Mouse (Mus musculus) CH12.LX (cell line): ENCODE data around the gene Aqp6. TPM values are rescaled to one million over a fixed set of nuclear protein-coding genes. Genes with fewer than 3 reads are reported as not detected.

ENCODE experiments used
- DNase-seq: peaks from one replicate; pipeline ENCODE4 v3.0.0-alpha.2; 2013; ENCODE audit errors: extremely low read depth
- H3K27ac ChIP-seq: 2 replicates; pipeline ENCODE4 v1.5.1; 2012; ENCODE audit warnings: low read depth, mild to moderate bottlenecking, control low read depth, moderate library complexity; ENCODE audit not compliant: insufficient read depth
- H3K27me3 ChIP-seq: replicated peaks from 2 replicates; pipeline ENCODE3; 2012; ENCODE audit warnings: inconsistent platforms
- H3K36me3 ChIP-seq, 2 experiments: replicated peaks in 1 of 2; 2 replicates each; pipeline versions ENCODE3 to v1.6.1; 2012; ENCODE audit warnings: inconsistent platforms in 1 of 2, low read length in 1 of 2, mild to moderate bottlenecking in 1 of 2, mixed read lengths in 1 of 2, moderate library complexity in 1 of 2; ENCODE audit not compliant: control insufficient read depth in 1 of 2, insufficient read depth in 1 of 2
- H3K4me1 ChIP-seq, 2 experiments: 2 replicates each; pipeline ENCODE4 v1.6.1; 2012; ENCODE audit warnings: inconsistent platforms in 1 of 2, moderate library complexity in 1 of 2; ENCODE audit not compliant: insufficient read depth in 2 of 2, control insufficient read depth in 1 of 2
- H3K4me2 ChIP-seq: 2 replicates; pipeline ENCODE4 v1.6.1; 2012; ENCODE audit warnings: low read depth, mild to moderate bottlenecking, control low read depth; ENCODE audit not compliant: poor library complexity, insufficient read depth, severe bottlenecking
- H3K4me3 ChIP-seq, 3 experiments: fragments of 150-350 bp in 1 of 3; sonication (generic) in 1 of 3; replicated peaks in 1 of 3; 2 replicates each; pipeline versions ENCODE3 to v1.5.1; 2011 to 2012; ENCODE audit warnings: low read depth in 2 of 3, low read length in 2 of 3, mild to moderate bottlenecking in 2 of 3, moderate library complexity in 2 of 3, control low read depth in 1 of 3, improper control_type of control experiment in 1 of 3, inconsistent platforms in 1 of 3, mixed read lengths in 1 of 3; ENCODE audit not compliant: poor library complexity in 1 of 3
- H3K79me2 ChIP-seq: replicated peaks from 2 replicates; pipeline ENCODE4 v1.6.1; 2012; ENCODE audit warnings: mild to moderate bottlenecking, moderate library complexity; ENCODE audit not compliant: control insufficient read depth, poor library complexity, insufficient read depth, severe bottlenecking; ENCODE audit errors: extremely low read depth
- H3K9ac ChIP-seq: 2 replicates; pipeline ENCODE4 v1.6.1; 2012; ENCODE audit warnings: low read depth, mild to moderate bottlenecking, control low read depth, moderate library complexity; ENCODE audit not compliant: insufficient read depth
- H3K9me3 ChIP-seq: replicated peaks from 2 replicates; pipeline ENCODE3; 2012; ENCODE audit warnings: low read length, inconsistent platforms, mixed read lengths
- BHLHE40 ChIP-seq: IDR thresholded peaks from 2 replicates; pipeline ENCODE4 v1.6.1; 2011; ENCODE audit warnings: mild to moderate bottlenecking, low read depth, low read length, improper control_type of control experiment
- CHD1 ChIP-seq: IDR thresholded peaks from 2 replicates; pipeline ENCODE4 v1.6.1; 2012; ENCODE audit warnings: low read depth, low read length, improper control_type of control experiment, inconsistent platforms
- E2F4 ChIP-seq: IDR thresholded peaks from 2 replicates; pipeline ENCODE4 v1.6.1; 2011; ENCODE audit warnings: low read depth, low read length, improper control_type of control experiment; ENCODE audit not compliant: insufficient replicate concordance
- EP300 ChIP-seq: IDR thresholded peaks from 2 replicates; pipeline ENCODE4 v1.6.1; 2011; ENCODE audit warnings: low read length, improper control_type of control experiment
- GABPA ChIP-seq: IDR thresholded peaks from 2 replicates; pipeline ENCODE4 v1.6.1; 2012; ENCODE audit warnings: low read depth, low read length, improper control_type of control experiment, inconsistent platforms; ENCODE audit not compliant: insufficient replicate concordance
- HCFC1 ChIP-seq: IDR thresholded peaks from 2 replicates; pipeline ENCODE4 v1.6.1; 2012; ENCODE audit warnings: low read depth, mild to moderate bottlenecking, inconsistent platforms, low read length, improper control_type of control experiment
- IRF4 ChIP-seq: IDR thresholded peaks from 2 replicates; pipeline ENCODE4 v1.6.1; 2014; ENCODE audit warnings: low read depth, mild to moderate bottlenecking, inconsistent platforms, low read length, improper control_type of control experiment
- JUN ChIP-seq: IDR thresholded peaks from 2 replicates; pipeline ENCODE4 v1.6.1; 2011; ENCODE audit warnings: low read depth, mild to moderate bottlenecking, low read length, improper control_type of control experiment, moderate library complexity; ENCODE audit not compliant: insufficient read depth
- JUND ChIP-seq: conservative IDR thresholded peaks from 2 replicates; pipeline ENCODE4 v1.6.1; 2011; ENCODE audit warnings: low read depth, low read length, improper control_type of control experiment
- MAFK ChIP-seq: IDR thresholded peaks from 2 replicates; pipeline ENCODE4 v1.6.1; 2011; ENCODE audit warnings: low read length, improper control_type of control experiment; ENCODE audit not compliant: insufficient replicate concordance
- MAX ChIP-seq: IDR thresholded peaks from 2 replicates; pipeline ENCODE4 v1.6.1; 2011; ENCODE audit warnings: low read length, improper control_type of control experiment
- MAZ ChIP-seq: IDR thresholded peaks from 2 replicates; pipeline ENCODE4 v1.6.1; 2012; ENCODE audit warnings: low read depth, mild to moderate bottlenecking, inconsistent platforms, low read length, improper control_type of control experiment, moderate library complexity
- MEF2A ChIP-seq: IDR thresholded peaks from 2 replicates; pipeline ENCODE4 v1.6.1; 2014; ENCODE audit warnings: low read depth, mild to moderate bottlenecking, inconsistent platforms, low read length, improper control_type of control experiment, borderline replicate concordance
- MXI1 ChIP-seq: IDR thresholded peaks from 2 replicates; pipeline ENCODE4 v1.6.1; 2011; ENCODE audit warnings: mild to moderate bottlenecking, low read depth, low read length, improper control_type of control experiment
- MYC ChIP-seq: IDR thresholded peaks from 2 replicates; pipeline ENCODE4 v1.6.1; 2011; ENCODE audit warnings: low read depth, mild to moderate bottlenecking, improper control_type of control experiment, low read length
- NRF1 ChIP-seq: IDR thresholded peaks from 2 replicates; pipeline ENCODE4 v1.6.1; 2014; ENCODE audit warnings: low read depth, mild to moderate bottlenecking, inconsistent platforms, low read length, improper control_type of control experiment, moderate library complexity
- PAX5 ChIP-seq: IDR thresholded peaks from 2 replicates; pipeline ENCODE4 v1.6.1; 2012; ENCODE audit warnings: low read length, inconsistent platforms, mixed read lengths
- POLR2AphosphoS2 ChIP-seq: IDR thresholded peaks from 2 replicates; pipeline ENCODE4 v1.6.1; 2011; ENCODE audit warnings: low read depth, low read length, improper control_type of control experiment
- RCOR1 ChIP-seq: conservative IDR thresholded peaks from 2 replicates; pipeline ENCODE4 v1.6.1; 2012; ENCODE audit warnings: low read depth, mild to moderate bottlenecking, inconsistent platforms, low read length, improper control_type of control experiment
- SIN3A ChIP-seq: IDR thresholded peaks from 2 replicates; pipeline ENCODE4 v1.6.1; 2012; ENCODE audit warnings: low read length, improper control_type of control experiment, inconsistent platforms
- UBTF ChIP-seq: IDR thresholded peaks from 2 replicates; pipeline ENCODE4 v1.6.1; 2012; ENCODE audit warnings: low read depth, mild to moderate bottlenecking, inconsistent platforms, low read length, improper control_type of control experiment, moderate library complexity
- ZC3H11A ChIP-seq: IDR thresholded peaks from 2 replicates; pipeline ENCODE4 v1.6.1; 2012; ENCODE audit warnings: low read depth, mild to moderate bottlenecking, inconsistent platforms, low read length, improper control_type of control experiment
- ZMIZ1 ChIP-seq: IDR thresholded peaks from 2 replicates; pipeline ENCODE4 v1.6.1; 2012; ENCODE audit warnings: low read depth, mild to moderate bottlenecking, inconsistent platforms, low read length, improper control_type of control experiment
- dilution Hi-C: fragments of 300-500 bp; cut with MboI; formaldehyde crosslinking; loops from 2 replicates; pipeline ENCODE4 v1.14.3; 2020; ENCODE audit warnings: low sequenced_read_pairs; ENCODE audit not compliant: extremely low pct_unique_long_range_greater_than_20kb, extremely low pct_ligation_motif_present
- in situ Hi-C: fragments of 300-500 bp; cut with MboI; formaldehyde crosslinking; loops from 3 replicates; pipeline ENCODE4 v1.14.3; 2019; ENCODE audit warnings: low sequenced_read_pairs, low pct_ligation_motif_present, low pct_unique_long_range_greater_than_20kb, mixed read lengths
- polyA plus RNA-seq: library from polyadenylated mRNA; unstranded; fragments of >175 nt; gene quantifications from 2 replicates; pipeline ENCODE4 v1.2.1, GENCODE M21; 2012; ENCODE audit warnings: low read depth; ENCODE audit not compliant: insufficient read length
- total RNA-seq, 2 experiments: library from RNA; depleted of rRNA; stranded (reverse); fragments of 300-350 nt in 1 of 2; fragments of >200 nt in 1 of 2; gene quantifications; 2 replicates each; pipeline ENCODE4 v1.2.3; 2012 to 2014

Aqp6 gene
- total and polyA plus RNA-seq, 3 experiments, result not detected

DNA sequence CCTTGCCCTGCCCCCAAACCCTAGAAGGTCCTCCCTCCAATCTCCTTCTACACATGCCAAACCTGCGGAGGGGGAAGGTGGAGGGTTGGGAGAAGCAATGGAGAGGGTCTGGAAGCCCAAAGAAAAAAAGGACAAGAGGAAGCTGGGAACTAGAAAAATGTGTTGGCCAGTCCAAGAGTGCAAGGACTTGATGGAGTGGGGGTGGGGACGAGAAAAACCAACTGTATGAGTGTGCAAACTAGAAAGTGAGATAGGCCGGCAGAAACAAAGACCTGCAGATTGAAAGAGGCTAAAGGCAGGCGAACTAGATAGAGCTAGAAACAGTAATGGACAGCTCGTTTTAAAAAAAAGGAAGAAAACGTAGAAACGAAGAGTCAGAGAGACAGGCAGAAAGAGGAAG is 11.5 kb upstream of the Aqp6 start:
- no peak for DNase-seq
- Histone ChIP-seq H3K36me3 (no peaks in the 10 kb centered on the region), H3K4me2 (no peak overlapping the region), H3K9ac (no peak overlapping the region), H3K27ac (no peak overlapping the region), H3K27me3 (peaks cover 90% of the 10 kb centered on the region), H3K9me3 (peaks cover 4% of the 10 kb centered on the region), H3K79me2 (no peaks in the 10 kb centered on the region), H3K4me3 (no peak overlapping the region), H3K4me1 (peaks cover 3 to 7% of the 10 kb centered on the region in 2 experiments; a peak in 2 of 4 replicates)
- in situ Hi-C loops, result no loop called here
- dilution Hi-C loops, result no loop called here
- no peak for TF ChIP-seq POLR2AphosphoS2
- no peak for TF ChIP-seq MEF2A
- no peak for TF ChIP-seq MAFK
- no peak for TF ChIP-seq MAZ
- no peak for TF ChIP-seq UBTF
- no peak for TF ChIP-seq JUND
- TF ChIP-seq RCOR1, result no peak
- TF ChIP-seq IRF4, result no peak

DNA sequence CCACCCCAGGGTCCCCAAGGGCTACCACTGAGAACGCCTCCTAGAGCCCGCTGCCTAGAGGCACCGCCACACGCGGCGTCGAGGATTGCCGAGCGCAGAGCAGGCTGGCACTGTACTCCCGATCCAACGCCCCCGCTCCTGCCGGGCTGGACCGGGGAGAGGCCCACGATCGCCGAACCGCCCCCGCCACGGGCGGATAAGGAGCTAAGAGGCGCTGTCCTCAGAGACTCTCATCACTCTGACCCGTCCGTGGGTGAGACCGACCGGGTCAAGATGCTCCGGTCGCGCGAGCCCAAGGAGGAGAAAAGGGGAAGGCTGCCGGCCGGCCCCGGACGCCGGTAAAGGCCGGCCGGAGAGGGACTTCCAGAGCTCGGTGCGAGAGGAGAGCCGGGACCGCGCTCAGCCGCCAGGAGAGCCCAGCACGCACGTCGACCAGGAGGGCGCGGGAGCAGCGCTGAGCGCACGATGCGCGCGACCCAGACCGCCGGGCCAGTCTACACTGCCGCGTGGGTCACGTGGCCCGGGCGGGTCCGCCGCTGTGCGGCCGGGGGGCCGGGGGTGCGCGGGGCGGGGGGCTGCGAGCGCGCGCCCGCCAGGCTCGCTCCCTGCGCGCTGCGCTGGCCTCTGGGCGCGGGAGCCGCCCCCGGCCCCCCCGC is 10.6 kb upstream of the Aqp6 start, which contains the start of gene Aqp5:
TSS of gene Aqp5 (plus strand) at position 354 of the 656 bp plus-strand sequence.
- Histone ChIP-seq H3K4me2 (no peak within 1 kb of the TSS), H3K27ac (no peak within 1 kb of the TSS), H3K4me1 (peaks cover 0 to 3% of the 10 kb centered on the region in 2 experiments; a peak in 1 of 4 replicates), H3K36me3 (no peaks in the 10 kb centered on the region), H3K79me2 (no peaks in the 10 kb centered on the region), H3K9ac (no peak within 1 kb of the TSS), H3K27me3 (peaks cover 90% of the 10 kb centered on the region), H3K4me3 (no peak within 1 kb of the TSS), H3K9me3 (peaks cover 4% of the 10 kb centered on the region)
- in situ Hi-C loops (no loop called here), dilution Hi-C loops (no loop called here)
- TF ChIP-seq PAX5 (no peak), ZC3H11A (no peak), ZMIZ1 (no peak), EP300 (no peak)
- no peak for DNase-seq

DNA sequence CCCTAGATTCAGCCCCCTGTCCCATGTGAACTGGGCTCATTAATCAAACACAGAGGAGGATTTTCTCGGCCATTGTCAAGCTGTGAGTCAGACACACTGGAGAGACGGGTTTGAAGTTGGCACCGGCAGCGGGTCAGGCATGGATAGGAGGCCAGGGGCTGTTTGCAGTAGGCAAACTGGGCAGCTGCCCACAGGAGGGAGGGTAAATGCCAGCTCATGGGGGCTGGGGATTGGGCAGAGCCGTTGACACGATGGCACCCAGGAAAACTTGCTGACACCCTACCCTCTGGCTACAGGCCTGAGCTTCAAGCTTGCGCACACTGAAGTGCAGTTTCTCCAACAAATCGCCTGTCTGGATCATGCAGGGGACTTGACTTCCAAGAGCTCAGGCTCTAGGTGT is 9.0 kb upstream of the Aqp6 start:
- Histone ChIP-seq H3K36me3 (no peaks in the 10 kb centered on the region), H3K9ac (no peak overlapping the region), H3K4me3 (no peak overlapping the region), H3K4me2 (no peak overlapping the region), H3K27me3 (peaks cover 84% of the 10 kb centered on the region), H3K4me1 (peaks cover 0 to 7% of the 10 kb centered on the region in 2 experiments; a peak in 2 of 4 replicates)
- DNase-seq, result no peak
- in situ Hi-C loops (no loop called here), dilution Hi-C loops (no loop called here)
- TF ChIP-seq MAX (no peak), PAX5 (no peak), MAZ (no peak), MXI1 (no peak), GABPA (no peak), NRF1 (no peak), EP300 (no peak), MYC (no peak), POLR2AphosphoS2 (no peak), BHLHE40 (no peak), IRF4 (no peak), ZC3H11A (no peak), JUN (no peak), SIN3A (no peak), CHD1 (no peak), HCFC1 (no peak), E2F4 (no peak), ZMIZ1 (no peak)
- TF ChIP-seq, all 38 proteins: peak for 0
- H3K9me3 ChIP-seq, result peaks cover 4% of the 10 kb centered on the region
- H3K27ac ChIP-seq, result no peak overlapping the region
- no peaks in the 10 kb centered on the region for H3K79me2 ChIP-seq
